Mouse (Mus musculus) G1E (cell line): Measurements from ENCODE around the gene Fam19a4. TPM values are rescaled to one million over a fixed set of nuclear protein-coding genes. Genes with fewer than 3 reads are reported as not detected.

Experiments used
- ATAC-seq: 2 replicates; pipeline ENCODE4 v1.8.0; 2016; ENCODE audit warnings: mild to moderate bottlenecking; ENCODE audit not compliant: insufficient number of reproducible peaks, poor library complexity, low FRiP score, severe bottlenecking; ENCODE audit errors: extremely low read depth
- DNase-seq: peaks from one replicate; pipeline ENCODE4 v3.0.0; 2012; ENCODE audit warnings: low spot score
- H3K27me3 ChIP-seq: 2 replicates; pipeline ENCODE4 v1.6.1; 2012; ENCODE audit warnings: mild to moderate bottlenecking, low read length, inconsistent platforms; ENCODE audit not compliant: insufficient read depth
- H3K36me3 ChIP-seq: replicated peaks from 2 replicates; pipeline ENCODE3; 2012; ENCODE audit warnings: mild to moderate bottlenecking, inconsistent platforms
- H3K4me1 ChIP-seq: 2 replicates; pipeline ENCODE4 v1.6.1; 2012; ENCODE audit warnings: low read depth, low read length, inconsistent platforms, mixed read lengths; ENCODE audit not compliant: insufficient read depth
- H3K4me3 ChIP-seq: 2 replicates; pipeline ENCODE4 v1.5.1; 2012; ENCODE audit warnings: low read depth, mild to moderate bottlenecking, inconsistent platforms, low read length, moderate library complexity, mixed read lengths
- H3K9me3 ChIP-seq: replicated peaks from 2 replicates; pipeline ENCODE4 v1.6.1; 2012; ENCODE audit warnings: inconsistent platforms
- CTCF ChIP-seq: IDR thresholded peaks from 2 replicates; pipeline ENCODE4 v1.5.1; 2012; ENCODE audit warnings: low read depth, low read length, inconsistent platforms, mixed read lengths
- GATA1 ChIP-seq: IDR thresholded peaks from 2 replicates; pipeline ENCODE4 v1.6.1; 2012; ENCODE audit warnings: borderline replicate concordance, low read length, inconsistent platforms, mixed read lengths
- GATA2 ChIP-seq: IDR thresholded peaks from 2 replicates; pipeline ENCODE4 v1.6.1; 2012; ENCODE audit warnings: low read depth, low read length, inconsistent platforms, borderline replicate concordance
- POLR2AphosphoS5 ChIP-seq: IDR thresholded peaks from 2 replicates; pipeline ENCODE4 v1.6.1; 2012; ENCODE audit warnings: low read depth, low read length, inconsistent platforms; ENCODE audit not compliant: insufficient replicate concordance
- TAL1 ChIP-seq: conservative IDR thresholded peaks from 2 replicates; pipeline ENCODE4 v1.6.1; 2012; ENCODE audit warnings: low read depth, low read length, inconsistent platforms, mixed read lengths
- polyA plus RNA-seq: library from polyadenylated mRNA; stranded (reverse); fragments of >175 nt; gene quantifications from 2 replicates; pipeline ENCODE4 v1.2.3, GENCODE M21; 2012
- total RNA-seq, 2 experiments: library from RNA; stranded (forward) in 1 of 2; stranded (reverse) in 1 of 2; fragments of 200-1000 nt in 1 of 2; fragments of >200 nt in 1 of 2; fragmentation: Nextera tagmentation in 1 of 2; gene quantifications; 2 replicates each; pipeline ENCODE4 v1.2.3; 2014 to 2017

Gene Fam19a4
- total and polyA plus RNA-seq, 3 experiments: 0.16 TPM; not detected in 2

DNA sequence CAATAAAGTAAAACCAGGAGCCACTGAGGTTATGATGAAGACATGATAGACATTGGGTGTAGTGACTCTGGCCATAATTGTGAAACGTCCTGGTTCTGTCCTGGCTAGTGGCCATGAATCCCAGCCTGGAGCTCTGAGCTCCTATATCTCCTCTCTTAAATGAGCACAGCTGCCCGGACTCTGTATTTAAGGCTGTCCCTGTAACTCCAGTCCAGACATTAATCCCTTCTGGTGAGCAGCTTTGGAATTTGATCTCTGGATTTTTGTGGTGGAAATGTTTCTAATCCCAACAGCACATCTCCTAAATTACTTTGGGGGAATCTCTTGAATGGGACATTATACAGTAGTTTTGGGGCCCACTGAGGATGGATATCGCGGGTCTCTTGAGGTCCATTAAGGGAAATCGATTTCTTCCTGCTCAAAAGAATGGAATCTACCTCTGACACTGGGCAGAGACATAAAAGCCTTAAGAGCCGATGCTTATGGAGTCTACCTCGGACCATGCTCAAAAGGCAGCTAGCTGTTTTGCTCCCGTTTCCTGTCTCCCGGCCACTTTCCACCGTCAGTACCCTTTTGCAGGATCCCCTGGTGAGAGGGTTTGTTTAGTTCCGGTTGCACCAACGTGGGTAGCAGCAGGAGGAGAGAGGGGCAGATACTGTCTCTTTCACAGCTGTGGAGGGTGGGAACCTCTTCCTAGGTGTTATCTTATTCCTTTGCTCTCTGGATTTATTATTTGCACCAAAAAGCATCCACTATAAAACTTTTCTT, 41.2 kb upstream of the Fam19a4 start:
- no peak for DNase-seq
- no peak overlapping the region for H3K4me3 ChIP-seq
- H3K27me3 ChIP-seq: 0 out of 2 replicates have a peak, but pooled peaks cover 3% of the 10 kb centered on the region
- H3K9me3 ChIP-seq: no peaks in the 10 kb centered on the region
- H3K4me1 ChIP-seq: no peaks in the 10 kb centered on the region
- TF ChIP-seq GATA2: no peak
- TF ChIP-seq CTCF: no peak
- no peak for TF ChIP-seq GATA1
- no peak for TF ChIP-seq POLR2AphosphoS5
- TF ChIP-seq TAL1: no peak
- ATAC-seq: no peak
- no peaks in the 10 kb centered on the region for H3K36me3 ChIP-seq

DNA sequence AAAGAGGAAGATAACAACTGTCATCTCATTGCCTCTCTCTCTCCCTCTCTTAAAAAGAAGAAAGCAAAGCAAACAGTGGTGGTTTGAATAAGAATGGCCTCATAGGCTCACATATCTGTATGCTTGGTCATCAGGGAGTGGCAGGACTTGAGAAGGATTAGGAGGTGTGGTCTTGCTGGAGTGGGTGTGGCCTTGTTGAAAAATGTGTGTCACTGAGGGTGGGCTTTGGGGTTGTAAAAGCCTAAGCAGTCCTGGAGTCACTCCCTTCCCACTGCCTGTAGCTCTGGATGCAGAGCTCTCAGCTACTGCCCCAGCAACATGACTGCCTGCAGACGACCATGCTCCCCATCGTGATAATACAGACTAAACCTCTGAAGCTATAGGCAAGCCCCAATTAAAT, 22.1 kb upstream of the Fam19a4 start:
- no peak for TF ChIP-seq CTCF
- TF ChIP-seq GATA2: no peak
- TF ChIP-seq GATA1: no peak
- TF ChIP-seq POLR2AphosphoS5: no peak
- TF ChIP-seq TAL1: no peak
- DNase-seq: no peak
- no peak overlapping the region for H3K4me3 ChIP-seq
- ATAC-seq: no peak
- no peaks in the 10 kb centered on the region for H3K4me1 ChIP-seq
- no peaks in the 10 kb centered on the region for H3K36me3 ChIP-seq
- no peaks in the 10 kb centered on the region for H3K27me3 ChIP-seq
- no peaks in the 10 kb centered on the region for H3K9me3 ChIP-seq

DNA sequence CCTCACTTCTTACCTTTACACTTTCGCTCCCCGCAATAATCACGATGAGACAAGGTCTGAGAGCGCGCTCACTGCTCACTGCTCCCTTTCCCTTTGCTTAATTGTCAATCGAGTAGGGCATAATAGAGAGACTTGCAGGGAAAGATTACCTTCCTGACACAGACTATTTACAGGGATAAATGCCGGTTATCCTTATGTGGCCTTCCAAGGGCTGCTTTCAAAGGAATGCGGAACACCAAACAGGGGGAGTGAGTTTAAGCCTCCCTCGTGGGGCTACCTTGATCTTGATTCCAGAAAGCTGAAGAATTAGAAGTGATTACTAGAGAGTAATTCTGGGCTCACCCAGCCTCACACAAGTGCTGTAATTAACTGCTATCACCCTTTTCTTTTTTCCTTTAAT, 19.8 kb upstream of the Fam19a4 start:
- no peak for ATAC-seq
- Histone ChIP-seq H3K9me3 (no peaks in the 10 kb centered on the region), H3K4me3 (no peak overlapping the region), H3K4me1 (no peaks in the 10 kb centered on the region), H3K36me3 (no peaks in the 10 kb centered on the region), H3K27me3 (no peaks in the 10 kb centered on the region)
- TF ChIP-seq CTCF (no peak), POLR2AphosphoS5 (no peak), TAL1 (no peak), GATA2 (no peak), GATA1 (no peak)
- no peak for DNase-seq

DNA sequence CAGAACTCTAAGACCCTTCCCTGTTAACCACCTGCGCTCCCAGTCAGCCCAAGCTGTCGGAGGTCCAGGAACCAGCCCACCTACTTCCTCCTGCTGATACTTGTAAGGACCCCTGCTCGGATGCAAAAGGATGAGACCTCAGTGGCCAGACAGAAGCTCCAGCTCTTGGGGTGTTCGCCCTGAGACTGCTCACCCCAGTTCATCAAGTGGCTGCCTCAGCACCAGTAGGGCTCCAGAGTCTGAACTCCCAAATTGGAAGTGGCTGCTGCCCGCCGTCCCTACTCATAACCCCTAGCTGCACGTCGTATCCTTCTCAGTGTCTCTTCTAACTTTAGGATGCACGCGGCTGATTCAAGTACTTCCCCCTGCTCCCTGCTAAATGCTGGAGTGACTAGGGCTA, 614 bp downstream of the Fam19a4 start:
- Histone ChIP-seq H3K9me3 (peaks cover 11% of the 10 kb centered on the region), H3K36me3 (no peaks in the 10 kb centered on the region), H3K4me3 (no peak overlapping the region), H3K4me1 (no peaks in the 10 kb centered on the region), H3K27me3 (no peaks in the 10 kb centered on the region)
- TF ChIP-seq TAL1: no peak
- no peak for TF ChIP-seq GATA2
- no peak for TF ChIP-seq CTCF
- no peak for TF ChIP-seq GATA1
- no peak for TF ChIP-seq POLR2AphosphoS5
- no peak for ATAC-seq
- DNase-seq: no peak

DNA sequence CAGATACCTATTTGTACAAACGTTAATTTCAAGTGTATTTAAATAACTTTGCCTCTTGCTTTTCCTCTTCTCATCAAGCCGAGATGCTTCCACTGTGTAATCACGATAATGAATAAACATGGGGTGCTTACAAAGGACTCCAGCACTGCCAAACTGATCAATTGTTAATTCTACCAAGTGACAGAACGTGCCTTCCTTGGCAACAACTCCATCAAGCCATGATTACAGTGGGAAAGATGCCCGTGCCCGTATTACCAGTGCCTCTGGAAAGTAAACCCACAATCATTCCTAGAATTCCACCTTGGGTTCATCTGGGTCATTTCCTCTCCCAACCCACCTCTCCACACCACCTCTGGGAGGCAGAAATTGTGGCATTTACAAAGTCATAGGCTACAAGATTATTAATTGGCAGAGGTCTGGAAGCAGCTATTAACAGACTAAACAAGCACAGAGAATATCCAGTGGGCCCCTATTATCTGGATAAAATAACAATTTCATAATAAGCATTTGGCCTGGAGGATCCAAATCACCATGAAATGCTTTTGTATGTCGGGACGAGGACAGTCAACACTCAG, 7.9 kb downstream of the Fam19a4 start:
- no peak for DNase-seq
- no peak for ATAC-seq
- no peaks in the 10 kb centered on the region for H3K4me1 ChIP-seq
- no peak for TF ChIP-seq CTCF
- no peak for TF ChIP-seq TAL1
- no peak for TF ChIP-seq POLR2AphosphoS5
- TF ChIP-seq GATA2: no peak
- TF ChIP-seq GATA1: no peak
- no peaks in the 10 kb centered on the region for H3K27me3 ChIP-seq
- H3K36me3 ChIP-seq: no peaks in the 10 kb centered on the region
- H3K9me3 ChIP-seq: peaks cover 5% of the 10 kb centered on the region; the same call in 1 of the 2 replicates
- no peak overlapping the region for H3K4me3 ChIP-seq

DNA sequence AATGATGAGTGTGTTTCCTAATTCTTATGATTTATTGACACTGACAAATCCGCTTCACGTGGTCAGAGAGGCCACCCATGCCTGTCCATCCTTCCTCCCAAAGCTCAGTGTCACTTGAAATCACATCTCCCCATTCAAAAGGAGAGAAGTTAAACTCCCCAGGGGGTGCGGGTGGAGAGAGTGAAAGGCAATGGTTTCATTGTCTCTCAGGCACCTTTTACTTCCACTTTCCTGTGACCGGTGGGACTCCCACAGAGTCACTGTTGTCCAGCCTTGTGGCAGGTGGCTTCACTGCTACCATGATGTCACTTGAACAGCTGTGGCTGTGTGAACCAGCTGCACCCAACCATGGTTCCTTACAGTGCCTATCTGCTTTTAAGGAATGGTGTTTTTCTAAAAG, 11.8 kb downstream of the Fam19a4 start:
- H3K9me3 ChIP-seq: peaks cover 8% of the 10 kb centered on the region
- H3K4me1 ChIP-seq: no peaks in the 10 kb centered on the region
- DNase-seq (no peak), ATAC-seq (no peak)
- H3K27me3 ChIP-seq: no peaks in the 10 kb centered on the region
- H3K4me3 ChIP-seq: no peak overlapping the region
- TF ChIP-seq GATA2 (no peak), TAL1 (no peak), POLR2AphosphoS5 (no peak), GATA1 (no peak), CTCF (no peak)
- no peaks in the 10 kb centered on the region for H3K36me3 ChIP-seq
